Mouse (Mus musculus) ES-E14 (cell line): ENCODE measurements around the gene Impdh2.

Experiments
- CHD2 ChIP-seq: IDR thresholded peaks from 2 replicates; pipeline ENCODE4 v1.6.1; 2014; ENCODE audit warnings: mild to moderate bottlenecking, low read depth, low read length, inconsistent platforms
- HCFC1 ChIP-seq: IDR thresholded peaks from 2 replicates; pipeline ENCODE4 v1.6.1; 2012; ENCODE audit warnings: low read length, inconsistent platforms, borderline replicate concordance; ENCODE audit not compliant: insufficient read depth
- MAFK ChIP-seq: IDR thresholded peaks from 2 replicates; pipeline ENCODE4 v1.6.1; 2014; ENCODE audit warnings: mild to moderate bottlenecking, low read depth, low read length, inconsistent platforms; ENCODE audit not compliant: insufficient read depth
- ZC3H11A ChIP-seq: IDR thresholded peaks from 2 replicates; pipeline ENCODE4 v1.6.1; 2012; ENCODE audit warnings: low read depth, mild to moderate bottlenecking, inconsistent platforms, low read length, borderline replicate concordance
- ZNF384 ChIP-seq: IDR thresholded peaks from 2 replicates; pipeline ENCODE4 v1.6.1; 2012; ENCODE audit warnings: low read depth, low read length, inconsistent platforms

DNA sequence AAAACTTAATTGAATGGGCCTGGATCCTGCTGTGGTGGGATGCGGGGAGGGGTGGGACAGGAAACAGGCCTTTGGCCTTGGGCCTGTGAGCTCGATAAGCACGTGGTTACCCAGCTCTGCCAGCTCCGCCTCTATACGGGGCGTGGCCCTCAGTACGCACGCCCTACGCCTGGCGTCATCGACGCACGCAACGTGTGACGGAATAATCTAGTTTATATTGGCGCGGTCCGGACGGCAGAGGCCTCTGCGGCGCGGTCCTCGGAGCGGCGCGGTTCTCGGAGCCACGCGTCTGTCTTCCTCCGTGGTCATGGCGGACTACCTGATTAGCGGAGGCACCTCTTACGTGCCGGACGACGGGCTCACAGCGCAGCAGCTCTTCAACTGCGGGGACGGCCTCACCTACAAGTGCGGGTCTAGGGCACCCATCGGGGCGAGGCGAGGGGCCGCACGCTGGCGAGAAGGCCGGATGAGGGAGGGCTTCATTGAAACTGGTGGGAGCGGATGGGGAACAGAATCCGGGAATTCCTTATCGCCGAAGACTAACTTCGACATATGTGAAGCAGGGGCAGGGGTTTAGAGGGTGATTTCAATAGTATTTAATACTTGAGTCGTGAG, at the start of gene Impdh2:
- no peak for TF ChIP-seq MAFK
- TF ChIP-seq HCFC1 = no peak
- no peak for TF ChIP-seq ZC3H11A
- no peak for TF ChIP-seq CHD2
- no peak for TF ChIP-seq ZNF384
